Mouse (Mus musculus): ENCODE results near the gene Rpp21. TPM values are rescaled to one million over a fixed set of nuclear protein-coding genes. Genes with fewer than 3 reads are reported as not detected.

Gene Rpp21
- polyA plus RNA-seq, 1 experiment from 2014 or later, result 73.2 TPM

DNA sequence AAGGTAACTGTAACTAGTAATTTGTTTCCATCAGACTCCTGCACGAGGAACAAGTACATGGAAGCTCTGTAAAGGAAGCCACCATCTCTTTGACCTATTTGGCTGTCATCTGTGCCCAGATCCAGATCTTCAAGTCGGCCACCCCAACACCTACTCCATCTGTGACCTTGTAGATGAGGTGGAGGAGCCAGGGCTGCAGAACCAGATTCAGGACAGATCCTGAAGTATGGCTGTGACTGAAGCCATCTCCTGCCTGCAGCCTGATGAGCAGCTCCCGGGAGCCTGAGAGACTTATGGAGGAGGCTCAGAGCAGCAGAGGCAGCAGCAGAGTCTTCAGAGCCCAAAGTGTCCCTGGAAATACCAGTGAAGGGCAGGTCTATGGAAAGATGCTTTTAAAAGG is 33.4 kb downstream of the Rpp21 start:
- Histone ChIP-seq H3K9ac (ENCODE audit: low read length) (no peak overlapping the region), H3K27ac (ENCODE audit: low read length) (no peak overlapping the region), H3K4me3 (ENCODE audit: low read length) (no peak overlapping the region), H3K27me3 (ENCODE audit: control insufficient read depth, insufficient read depth, low read length) (peaks cover 28% of the 10 kb centered on the region), H3K4me1 (ENCODE audit: control insufficient read depth, insufficient read depth, low read length) (0 out of 2 replicates have a peak, but pooled peaks cover 3% of the 10 kb centered on the region), H3K4me2 (ENCODE audit: low read depth, low read length) (no peak overlapping the region), H3K36me3 (ENCODE audit: control insufficient read depth, insufficient read depth) (no peaks in the 10 kb centered on the region), H3K9me3 (replicated peaks; ENCODE audit: control insufficient read depth, low read length) (no peaks in the 10 kb centered on the region)
- no peak for ATAC-seq (replicated peaks; ENCODE audit: extremely low read depth, insufficient read depth, low FRiP score)
- WGBS, result 44% methylated on average over 3 of the region's 3 CpGs

DNA sequence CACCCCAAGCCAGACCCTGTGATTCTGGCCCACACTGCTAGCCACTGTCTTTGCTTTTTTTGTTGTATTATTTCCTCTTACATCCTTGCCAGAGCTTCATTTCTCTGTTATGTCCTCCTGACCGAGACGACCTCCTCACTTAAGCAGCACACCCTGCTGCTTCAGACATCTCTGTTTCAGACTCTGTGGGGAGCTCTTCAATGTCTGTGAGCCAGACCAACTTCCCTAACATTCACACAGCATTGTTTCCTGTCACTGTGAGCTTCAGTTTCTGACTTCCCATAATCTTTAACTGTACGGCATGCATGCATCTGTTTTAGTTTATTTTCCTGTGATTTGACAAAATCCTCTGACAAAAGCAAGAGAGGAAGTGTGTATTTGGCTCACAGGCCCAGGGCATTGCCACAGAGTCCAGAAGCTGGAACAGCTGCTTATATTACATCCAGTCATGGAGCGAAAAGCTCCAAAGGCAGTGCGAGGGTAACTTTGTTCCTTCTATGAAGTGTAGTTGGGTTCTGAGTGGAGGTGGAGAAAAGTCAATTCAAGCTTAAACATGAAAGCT is 39.2 kb downstream of the Rpp21 start:
- no peaks in the 10 kb centered on the region for H3K9me3 ChIP-seq (replicated peaks; ENCODE audit: control insufficient read depth, low read length)
- H3K27ac ChIP-seq (ENCODE audit: low read length), result no peak overlapping the region
- H3K4me3 ChIP-seq (ENCODE audit: low read length), result no peak overlapping the region
- no peak for ATAC-seq (replicated peaks; ENCODE audit: extremely low read depth, insufficient read depth, low FRiP score)
- H3K4me1 ChIP-seq (ENCODE audit: control insufficient read depth, insufficient read depth, low read length), result no peaks in the 10 kb centered on the region; the same call in 1 of the 2 replicates
- H3K27me3 ChIP-seq (ENCODE audit: control insufficient read depth, insufficient read depth, low read length), result peaks cover 43% of the 10 kb centered on the region
- 53% methylated on average over 5 of the region's 5 CpGs for WGBS
- H3K36me3 ChIP-seq (ENCODE audit: control insufficient read depth, insufficient read depth), result no peaks in the 10 kb centered on the region
- H3K4me2 ChIP-seq (ENCODE audit: low read depth, low read length), result no peak overlapping the region
- no peak overlapping the region for H3K9ac ChIP-seq (ENCODE audit: low read length)

DNA sequence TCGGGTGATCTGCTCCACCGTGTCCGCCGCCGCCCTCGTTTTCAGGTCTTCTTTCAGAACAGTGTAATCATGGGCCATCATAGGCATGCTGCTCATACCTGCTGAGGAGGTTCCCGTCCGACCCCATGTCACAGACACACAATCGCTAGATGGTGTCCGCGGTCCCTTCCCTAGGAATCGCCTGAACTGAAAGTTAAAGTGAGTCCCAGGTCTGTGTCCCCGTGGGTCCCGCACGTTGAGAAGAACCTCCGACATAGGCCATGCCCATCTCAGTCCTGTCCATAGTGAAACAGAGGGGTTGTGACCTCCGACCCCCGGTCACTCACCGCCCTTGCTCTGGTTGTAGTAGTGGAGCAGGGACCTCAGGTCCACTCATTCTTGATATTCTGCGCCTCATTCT is 42.3 kb downstream of the Rpp21 start:
- 4% methylated on average over 20 of the region's 20 CpGs for WGBS
- peak overlapping the region; percentile 1; the same call in 1 of the 2 replicates for H3K4me3 ChIP-seq (ENCODE audit: low read length)

DNA sequence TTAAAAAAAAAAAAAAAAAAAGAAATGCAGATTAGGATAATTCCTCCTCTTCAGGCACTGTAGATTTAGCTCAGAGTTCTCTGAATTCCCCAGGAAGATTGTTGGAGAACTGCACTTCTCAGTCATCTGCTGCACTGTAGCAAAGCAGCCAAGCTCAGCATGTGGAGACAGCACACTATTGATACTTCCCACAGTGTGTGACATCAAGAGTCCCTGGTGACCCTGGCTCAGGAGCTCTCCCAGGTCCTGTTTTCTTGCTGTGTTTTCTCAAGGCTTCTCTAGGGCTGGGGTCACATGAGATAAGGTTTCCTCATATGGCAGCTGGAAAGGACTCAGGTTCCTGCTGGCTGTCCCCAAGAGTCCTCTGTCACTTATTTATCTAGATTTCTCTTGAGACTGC is 51.0 kb downstream of the Rpp21 start:
- H3K4me1 ChIP-seq (ENCODE audit: control insufficient read depth, insufficient read depth, low read length), result 0 out of 2 replicates have a peak, but pooled peaks cover 3% of the 10 kb centered on the region
- peaks cover 25% of the 10 kb centered on the region for H3K27me3 ChIP-seq (ENCODE audit: control insufficient read depth, insufficient read depth, low read length)
- H3K9ac ChIP-seq (ENCODE audit: low read length), result no peak overlapping the region
- no peaks in the 10 kb centered on the region for H3K9me3 ChIP-seq (replicated peaks; ENCODE audit: control insufficient read depth, low read length)
- H3K36me3 ChIP-seq (ENCODE audit: control insufficient read depth, insufficient read depth), result no peaks in the 10 kb centered on the region
- H3K4me3 ChIP-seq (ENCODE audit: low read length), result no peak overlapping the region
- H3K27ac ChIP-seq (ENCODE audit: low read length), result no peak overlapping the region
- no peak overlapping the region for H3K4me2 ChIP-seq (ENCODE audit: low read depth, low read length)
- ATAC-seq (replicated peaks; ENCODE audit: extremely low read depth, insufficient read depth, low FRiP score), result no peak

More for the DNA sequence above, 42.3 kb downstream of the Rpp21 start:
- Histone ChIP-seq H3K4me1 (ENCODE audit: control insufficient read depth, insufficient read depth, low read length) (no peaks in the 10 kb centered on the region; the same call in 1 of the 2 replicates), H3K27ac (ENCODE audit: low read length) (no peak overlapping the region), H3K9me3 (replicated peaks; ENCODE audit: control insufficient read depth, low read length) (no peaks in the 10 kb centered on the region), H3K27me3 (ENCODE audit: control insufficient read depth, insufficient read depth, low read length) (peaks cover 51% of the 10 kb centered on the region), H3K36me3 (ENCODE audit: control insufficient read depth, insufficient read depth) (no peaks in the 10 kb centered on the region), H3K4me2 (ENCODE audit: low read depth, low read length) (peak overlapping the region; percentile 18; the same call in 1 of the 2 replicates), H3K9ac (ENCODE audit: low read length) (no peak overlapping the region)
- no peak for ATAC-seq (replicated peaks; ENCODE audit: extremely low read depth, insufficient read depth, low FRiP score)

DNA sequence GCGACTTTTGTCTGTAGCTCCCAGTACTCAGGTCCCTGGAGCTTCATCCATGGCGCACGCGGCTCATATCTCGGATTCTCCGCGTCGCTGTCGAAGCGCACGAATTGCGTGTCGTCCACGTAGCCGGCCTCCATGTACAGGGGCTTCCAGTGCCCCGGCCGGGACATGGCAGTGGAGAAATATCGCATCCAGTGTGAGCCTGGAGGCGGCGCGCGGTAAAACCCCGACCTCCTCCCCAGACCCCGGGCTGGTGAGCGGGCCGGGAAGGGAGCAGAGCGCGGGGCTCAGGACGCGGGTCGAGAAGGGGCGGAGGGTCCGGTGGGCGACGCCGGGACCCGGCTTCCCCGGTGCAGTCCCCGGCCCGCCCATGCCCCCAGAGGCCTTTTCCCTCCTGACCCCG is 52.0 kb downstream of the Rpp21 start:
- peaks cover 28% of the 10 kb centered on the region for H3K27me3 ChIP-seq (ENCODE audit: control insufficient read depth, insufficient read depth, low read length)
- no peak overlapping the region for H3K27ac ChIP-seq (ENCODE audit: low read length)
- WGBS, result 2% methylated on average over 40 of the region's 41 CpGs
- H3K4me3 ChIP-seq (ENCODE audit: low read length), result peak overlapping the region; percentile 59
- H3K36me3 ChIP-seq (ENCODE audit: control insufficient read depth, insufficient read depth), result no peaks in the 10 kb centered on the region
- 0 out of 2 replicates have a peak, but pooled peaks have one; percentile 6 for ATAC-seq (replicated peaks; ENCODE audit: extremely low read depth, insufficient read depth, low FRiP score)
- peak overlapping the region; percentile 30 for H3K9ac ChIP-seq (ENCODE audit: low read length)
- H3K4me1 ChIP-seq (ENCODE audit: control insufficient read depth, insufficient read depth, low read length), result 0 out of 2 replicates have a peak, but pooled peaks cover 3% of the 10 kb centered on the region
- no peaks in the 10 kb centered on the region for H3K9me3 ChIP-seq (replicated peaks; ENCODE audit: control insufficient read depth, low read length)
- peak overlapping the region; percentile 66 for H3K4me2 ChIP-seq (ENCODE audit: low read depth, low read length)

Other genes starting within 250 kb of the Rpp21 start
- 1.8 and 2.5 TPM in 2 replicates for gene H2-T24, start 237.5 kb downstream of the Rpp21 start, polyA plus RNA-seq (2015; fragmentation: Nextera tagmentation; extraction: Ambion mirVana)
- gene H2-T23, start 225.2 kb downstream of the Rpp21 start, polyA plus RNA-seq (2015; fragmentation: Nextera tagmentation; extraction: Ambion mirVana), result 9.6 and 19.7 TPM in 2 replicates
- 10.1 and 12.6 TPM in 2 replicates for gene H2-T22, start 215.3 kb downstream of the Rpp21 start, polyA plus RNA-seq (2015; fragmentation: Nextera tagmentation; extraction: Ambion mirVana)
- not detected in 2 replicates for gene Gm6034, start 215.1 kb downstream of the Rpp21 start, polyA plus RNA-seq (2015; fragmentation: Nextera tagmentation; extraction: Ambion mirVana)
- gene Gm11127, start 199.7 kb downstream of the Rpp21 start, polyA plus RNA-seq (2015; fragmentation: Nextera tagmentation; extraction: Ambion mirVana), result 0.24 TPM in 1 of 2 replicates, not detected in the other
- 0.21 TPM in 1 of 2 replicates, not detected in the other for gene Gm19684, start 136.4 kb downstream of the Rpp21 start, polyA plus RNA-seq (2015; fragmentation: Nextera tagmentation; extraction: Ambion mirVana)
- gene Gm7030, start 128.6 kb downstream of the Rpp21 start, polyA plus RNA-seq (2015; fragmentation: Nextera tagmentation; extraction: Ambion mirVana), result 0.22 and 0.39 TPM in 2 replicates
- gene Gm8909, start 89.5 kb downstream of the Rpp21 start, polyA plus RNA-seq (2015; fragmentation: Nextera tagmentation; extraction: Ambion mirVana), result 1.8 and 1.9 TPM in 2 replicates
- gene H2-T3, start 67.8 kb downstream of the Rpp21 start, polyA plus RNA-seq (2015; fragmentation: Nextera tagmentation; extraction: Ambion mirVana), result 0.21 and 0.97 TPM in 2 replicates
- 10.4 and 10.7 TPM in 2 replicates for gene Trim39, start 14.2 kb upstream of the Rpp21 start, polyA plus RNA-seq (2015; fragmentation: Nextera tagmentation; extraction: Ambion mirVana)
- not detected in 2 replicates for gene H2-M10.2, start 28.4 kb upstream of the Rpp21 start, polyA plus RNA-seq (2015; fragmentation: Nextera tagmentation; extraction: Ambion mirVana)
- not detected in 2 replicates for gene H2-M10.1, start 68.1 kb upstream of the Rpp21 start, polyA plus RNA-seq (2015; fragmentation: Nextera tagmentation; extraction: Ambion mirVana)
- gene H2-M10.3, start 110.3 kb upstream of the Rpp21 start, polyA plus RNA-seq (2015; fragmentation: Nextera tagmentation; extraction: Ambion mirVana), result not detected in 2 replicates
- not detected in 2 replicates for gene H2-M10.4, start 204.3 kb upstream of the Rpp21 start, polyA plus RNA-seq (2015; fragmentation: Nextera tagmentation; extraction: Ambion mirVana)

Measured in heart, embryonic 16.5 days (tissue).